Mouse (Mus musculus) neural tube, embryonic 10.5 days (tissue): Measurements from ENCODE around the gene Osbpl9.

ENCODE experiments used
- DNase-seq: peaks from one replicate; pipeline ENCODE4 v3.0.0-alpha.2; 2017; ENCODE audit warnings: low spot score; ENCODE audit errors: extremely low spot score

Gene Osbpl9

GRCm38 (mm10) chr4:109043294-109043693 is 158.8 kb downstream of the Osbpl9 start:
- DNase-seq = no peak

GRCm38 (mm10) chr4:109042739-109043138 is 159.3 kb downstream of the Osbpl9 start:
- no peak for DNase-seq

DNA sequence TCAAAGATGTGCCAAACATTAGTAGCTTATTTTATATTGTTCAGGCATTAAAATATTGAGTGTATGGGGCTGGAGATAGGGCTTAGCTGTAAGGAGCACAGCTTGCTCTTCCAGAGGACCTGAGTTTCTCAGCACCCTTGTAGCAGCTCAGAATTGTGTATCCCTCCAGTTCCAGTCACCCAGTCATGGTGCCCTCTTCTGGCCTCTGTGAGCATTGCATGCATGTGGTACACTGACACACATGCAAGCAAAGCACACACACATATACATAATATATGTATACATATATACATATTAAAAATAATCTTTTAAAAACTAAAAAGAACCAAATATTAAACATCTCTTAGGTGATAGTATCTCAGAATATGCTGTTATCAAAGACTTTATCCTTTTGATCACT is 165.7 kb downstream of the Osbpl9 start:
- DNase-seq = peak; percentile 71

DNA sequence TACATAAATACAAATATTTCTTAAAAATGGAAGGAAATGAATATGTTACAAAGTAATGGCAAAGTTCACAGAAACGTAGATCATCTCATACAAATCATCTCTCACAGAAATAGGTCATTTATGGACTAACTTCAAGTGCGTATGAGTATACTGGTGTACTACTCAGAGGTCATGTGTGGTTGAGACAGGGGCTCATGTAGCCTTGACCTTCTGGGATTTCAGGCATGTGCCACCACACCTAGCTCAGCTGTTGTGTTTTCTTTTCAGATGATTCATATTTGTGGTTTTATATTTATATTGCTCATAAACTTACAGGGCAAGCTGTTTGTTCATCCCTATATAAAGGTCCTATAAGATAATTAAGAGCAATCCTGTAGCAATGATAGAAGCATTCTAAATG is 171.8 kb downstream of the Osbpl9 start:
- no peak for DNase-seq

DNA sequence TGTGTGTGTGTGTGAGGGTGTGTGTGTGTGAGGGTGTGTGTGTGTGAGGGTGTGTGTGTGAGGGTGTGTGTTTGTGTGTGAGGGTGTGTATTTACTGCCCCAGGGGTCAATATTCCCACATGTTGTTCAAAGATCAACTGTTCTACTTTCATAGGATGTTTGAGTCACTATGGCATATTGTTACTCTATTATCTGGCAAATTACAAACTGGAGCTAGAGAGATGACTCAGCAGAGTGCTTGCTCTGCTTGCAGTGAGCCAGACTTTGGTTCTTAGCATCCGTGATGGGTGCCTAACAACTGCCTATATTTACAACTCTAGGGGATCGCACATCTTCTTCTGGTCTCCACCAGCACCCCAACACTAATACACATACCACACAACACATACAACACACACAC is 172.2 kb downstream of the Osbpl9 start:
- DNase-seq = no peak

GRCm38 (mm10) chr4:109026543-109026942 is 175.5 kb downstream of the Osbpl9 start:
- no peak for DNase-seq

DNA sequence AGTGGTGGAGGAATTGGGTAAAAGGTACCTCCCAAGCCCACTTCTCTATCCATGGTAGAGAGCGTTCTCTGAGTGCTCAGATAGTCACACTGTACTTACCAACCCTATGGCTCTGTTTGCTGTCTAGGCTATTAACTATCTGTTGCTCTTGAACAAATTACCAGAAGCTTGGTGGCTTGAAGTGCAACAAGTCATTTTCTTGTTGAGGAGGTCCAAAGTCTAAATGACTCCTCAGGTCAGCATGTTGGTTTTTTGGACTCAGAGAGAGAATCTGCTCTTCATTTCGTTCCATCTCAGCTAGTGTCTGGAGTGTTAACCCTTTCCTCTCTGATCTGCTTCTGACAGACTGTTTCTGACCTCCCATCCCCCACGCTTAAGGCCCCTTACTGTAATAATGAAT is 177.0 kb downstream of the Osbpl9 start:
- DNase-seq = no peak

GRCm38 (mm10) chr4:109021976-109022375 is 180.1 kb downstream of the Osbpl9 start:
- DNase-seq = no peak

- DNase-seq = no peak
Observed at GRCm38 (mm10) chr4:109019301-109019700, 182.8 kb downstream of the Osbpl9 start.

DNA sequence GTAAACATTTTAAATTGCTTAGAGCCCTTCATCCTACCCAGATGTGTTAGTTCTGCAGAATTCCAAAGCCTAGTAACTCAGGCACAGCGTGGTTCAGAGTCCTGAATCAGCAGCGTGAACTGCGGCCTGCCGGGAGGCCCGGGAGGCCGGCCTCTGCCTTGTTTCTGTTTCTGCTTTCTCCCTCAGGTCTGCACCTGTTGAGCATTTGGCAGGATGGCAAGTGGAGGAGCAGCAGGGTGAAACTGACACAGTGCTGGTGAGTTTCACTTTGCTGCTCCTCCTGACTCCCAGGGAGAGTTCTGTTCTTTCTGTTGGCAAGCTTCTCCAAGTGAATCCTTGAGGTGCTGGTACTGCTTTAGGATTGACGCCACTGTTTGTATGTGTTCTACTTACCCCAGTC is 184.6 kb downstream of the Osbpl9 start:
- DNase-seq = no peak

DNA sequence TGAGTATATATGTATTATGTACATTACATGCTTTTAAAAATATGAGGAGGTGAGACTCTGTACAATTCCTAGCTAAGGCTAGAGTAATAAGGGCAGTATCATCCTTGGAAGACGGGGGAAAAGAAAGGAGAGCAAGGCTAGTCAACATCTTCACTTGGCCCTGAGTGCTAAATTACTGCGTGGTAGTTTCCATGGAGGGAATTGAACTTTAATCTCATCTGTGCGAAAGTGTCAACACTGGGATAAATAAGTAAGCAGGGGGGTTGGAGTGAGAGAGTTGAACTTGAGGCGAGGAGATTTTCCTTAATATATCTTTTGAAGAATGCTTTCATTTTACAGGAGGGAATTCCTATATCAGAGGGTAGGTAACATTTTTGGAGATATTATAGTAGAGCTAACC is 188.0 kb downstream of the Osbpl9 start:
- no peak for DNase-seq
